Mouse (Mus musculus) retina, postnatal 1 day (tissue): ENCODE measurements at regions not wholly inside any gene's neighbourhood (a gene's known extent, or its start where the extent isn't known, plus 50 kb on each side); places are given as distances from the start of the nearest gene placed in this dataset.
"Not testable (repeated sequence)": the region's sequence is repeated elsewhere in the genome, so short reads cannot be mapped to it uniquely, and the experiment has no call there.

Source experiments
- DNase-seq: peaks from one replicate; pipeline ENCODE4 v3.0.0-alpha.2; 2012

DNA sequence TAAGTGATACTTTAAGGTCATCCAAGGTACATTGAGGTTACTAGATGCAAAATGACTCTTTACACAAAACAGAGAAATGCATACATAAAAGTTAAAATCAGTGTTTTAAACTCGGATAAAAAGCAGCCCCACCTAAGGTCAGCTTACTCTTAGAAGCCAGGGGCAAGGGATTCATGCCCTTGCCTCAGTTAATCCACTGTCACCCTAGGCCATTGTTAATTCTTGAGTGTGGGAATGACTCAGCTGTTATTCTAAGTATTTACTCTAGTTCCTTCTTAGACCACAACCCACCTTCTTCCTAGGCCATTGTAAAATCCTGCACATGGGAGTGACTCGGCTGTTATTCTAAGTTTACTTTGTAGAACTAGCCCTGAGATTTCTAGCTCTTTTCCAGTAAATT is 64.1 kb upstream of the Ces1h start:
- DNase-seq = not testable (repeated sequence)

DNA sequence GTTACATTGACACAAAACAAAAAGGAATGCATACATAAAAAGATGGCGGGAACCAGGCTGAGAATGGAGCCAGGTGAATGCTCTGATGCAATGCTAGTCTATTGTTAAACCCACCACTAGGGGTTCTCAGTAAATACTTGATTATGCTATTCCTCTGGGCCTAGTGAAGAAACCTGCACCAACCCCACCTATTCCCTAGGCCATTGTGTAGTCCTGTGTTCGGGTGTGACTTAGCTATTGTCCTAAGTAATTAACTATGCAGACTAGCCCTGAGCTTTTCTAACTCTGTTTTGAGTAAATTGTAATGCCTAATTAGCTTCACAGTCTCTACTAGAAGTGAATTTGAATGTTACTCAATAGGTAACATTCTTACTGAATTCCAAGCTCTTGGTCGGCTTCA is 62.4 kb upstream of the Ces1h start:
- no peak for DNase-seq

DNA sequence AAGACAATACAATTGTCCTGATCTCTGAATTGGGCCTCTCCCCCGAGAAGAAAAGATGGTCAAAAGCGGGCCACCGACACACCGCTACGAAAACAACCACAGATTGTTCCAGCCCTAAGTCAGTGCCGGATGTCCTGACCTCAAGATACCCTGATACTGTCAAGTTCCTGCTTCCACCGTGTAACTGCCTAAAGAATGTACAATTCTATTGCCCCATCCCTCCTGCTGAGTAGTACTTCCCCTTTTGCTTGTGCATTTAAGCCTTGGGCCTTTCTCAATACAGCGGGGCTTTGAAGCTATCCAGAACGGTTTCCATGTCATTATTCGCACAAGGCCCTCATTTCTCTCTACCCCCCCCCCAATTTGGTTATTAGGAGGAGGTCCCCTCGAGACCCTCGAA is 57.1 kb upstream of the Ces1h start:
- DNase-seq = not testable (repeated sequence)

DNA sequence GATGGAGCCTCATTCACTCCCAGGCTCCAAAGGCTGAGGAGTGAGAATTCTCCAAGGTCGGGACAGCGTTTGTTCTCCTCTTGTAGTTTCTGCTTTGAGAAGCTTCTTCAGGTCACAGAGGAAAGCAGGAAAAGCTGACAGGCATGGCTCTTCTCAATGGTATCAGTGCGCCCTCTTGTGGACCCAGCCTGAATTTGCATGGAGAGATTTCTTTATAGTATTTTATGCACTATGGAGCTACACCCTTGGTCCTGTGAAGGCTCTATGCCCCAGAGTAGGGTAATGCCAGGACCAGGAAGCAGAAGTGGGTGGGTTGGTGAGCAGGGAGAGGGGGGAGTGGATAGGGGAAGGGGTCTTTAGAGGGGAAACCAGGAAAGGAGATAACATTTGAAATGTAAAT is 51.1 kb upstream of the Ces1h start:
- peak; percentile 85 for DNase-seq
